Mouse (Mus musculus) CH12.LX (cell line): ENCODE measurements around the gene Entpd7. TPM values are rescaled to one million over a fixed set of nuclear protein-coding genes. Genes with fewer than 3 reads are reported as not detected.

Experiments
- DNase-seq: peaks from one replicate; pipeline ENCODE4 v3.0.0-alpha.2; 2013; ENCODE audit errors: extremely low read depth
- H3K27ac ChIP-seq: 2 replicates; pipeline ENCODE4 v1.5.1; 2012; ENCODE audit warnings: low read depth, mild to moderate bottlenecking, control low read depth, moderate library complexity; ENCODE audit not compliant: insufficient read depth
- H3K27me3 ChIP-seq: replicated peaks from 2 replicates; pipeline ENCODE3; 2012; ENCODE audit warnings: inconsistent platforms
- H3K36me3 ChIP-seq, 2 experiments: replicated peaks in 1 of 2; 2 replicates each; pipeline versions ENCODE3 to v1.6.1; 2012; ENCODE audit warnings: inconsistent platforms in 1 of 2, low read length in 1 of 2, mild to moderate bottlenecking in 1 of 2, mixed read lengths in 1 of 2, moderate library complexity in 1 of 2; ENCODE audit not compliant: control insufficient read depth in 1 of 2, insufficient read depth in 1 of 2
- H3K4me1 ChIP-seq, 2 experiments: 2 replicates each; pipeline ENCODE4 v1.6.1; 2012; ENCODE audit warnings: inconsistent platforms in 1 of 2, moderate library complexity in 1 of 2; ENCODE audit not compliant: insufficient read depth in 2 of 2, control insufficient read depth in 1 of 2
- H3K4me2 ChIP-seq: 2 replicates; pipeline ENCODE4 v1.6.1; 2012; ENCODE audit warnings: low read depth, mild to moderate bottlenecking, control low read depth; ENCODE audit not compliant: poor library complexity, insufficient read depth, severe bottlenecking
- H3K4me3 ChIP-seq, 3 experiments: fragments of 150-350 bp in 1 of 3; sonication (generic) in 1 of 3; replicated peaks in 1 of 3; 2 replicates each; pipeline versions ENCODE3 to v1.5.1; 2011 to 2012; ENCODE audit warnings: low read depth in 2 of 3, low read length in 2 of 3, mild to moderate bottlenecking in 2 of 3, moderate library complexity in 2 of 3, control low read depth in 1 of 3, improper control_type of control experiment in 1 of 3, inconsistent platforms in 1 of 3, mixed read lengths in 1 of 3; ENCODE audit not compliant: poor library complexity in 1 of 3
- H3K79me2 ChIP-seq: replicated peaks from 2 replicates; pipeline ENCODE4 v1.6.1; 2012; ENCODE audit warnings: mild to moderate bottlenecking, moderate library complexity; ENCODE audit not compliant: control insufficient read depth, poor library complexity, insufficient read depth, severe bottlenecking; ENCODE audit errors: extremely low read depth
- H3K9ac ChIP-seq: 2 replicates; pipeline ENCODE4 v1.6.1; 2012; ENCODE audit warnings: low read depth, mild to moderate bottlenecking, control low read depth, moderate library complexity; ENCODE audit not compliant: insufficient read depth
- H3K9me3 ChIP-seq: replicated peaks from 2 replicates; pipeline ENCODE3; 2012; ENCODE audit warnings: low read length, inconsistent platforms, mixed read lengths
- CHD2 ChIP-seq: IDR thresholded peaks from 2 replicates; pipeline ENCODE4 v1.6.1; 2011; ENCODE audit warnings: low read length, improper control_type of control experiment
- CTCF ChIP-seq, 2 experiments: IDR thresholded peaks in 1 of 2; conservative IDR thresholded peaks in 1 of 2; 2 replicates each; pipeline ENCODE4 v1.5.1; 2011 to 2012; ENCODE audit warnings: low read depth in 2 of 2, low read length in 2 of 2, improper control_type of control experiment in 1 of 2, inconsistent platforms in 1 of 2, mild to moderate bottlenecking in 1 of 2, moderate library complexity in 1 of 2
- ELF1 ChIP-seq: IDR thresholded peaks from 2 replicates; pipeline ENCODE4 v1.6.1; 2014; ENCODE audit warnings: low read depth, mild to moderate bottlenecking, inconsistent platforms, low read length, improper control_type of control experiment
- ETS1 ChIP-seq: conservative IDR thresholded peaks from 2 replicates; pipeline ENCODE4 v1.6.1; 2012; ENCODE audit warnings: low read depth, mild to moderate bottlenecking, inconsistent platforms, low read length, improper control_type of control experiment, moderate library complexity
- HCFC1 ChIP-seq: IDR thresholded peaks from 2 replicates; pipeline ENCODE4 v1.6.1; 2012; ENCODE audit warnings: low read depth, mild to moderate bottlenecking, inconsistent platforms, low read length, improper control_type of control experiment
- JUND ChIP-seq: conservative IDR thresholded peaks from 2 replicates; pipeline ENCODE4 v1.6.1; 2011; ENCODE audit warnings: low read depth, low read length, improper control_type of control experiment
- KAT2A ChIP-seq: IDR thresholded peaks from 2 replicates; pipeline ENCODE4 v1.6.1; 2012; ENCODE audit warnings: low read length, improper control_type of control experiment, inconsistent platforms; ENCODE audit not compliant: insufficient replicate concordance
- MAFK ChIP-seq: IDR thresholded peaks from 2 replicates; pipeline ENCODE4 v1.6.1; 2011; ENCODE audit warnings: low read length, improper control_type of control experiment; ENCODE audit not compliant: insufficient replicate concordance
- MAX ChIP-seq: IDR thresholded peaks from 2 replicates; pipeline ENCODE4 v1.6.1; 2011; ENCODE audit warnings: low read length, improper control_type of control experiment
- MAZ ChIP-seq: IDR thresholded peaks from 2 replicates; pipeline ENCODE4 v1.6.1; 2012; ENCODE audit warnings: low read depth, mild to moderate bottlenecking, inconsistent platforms, low read length, improper control_type of control experiment, moderate library complexity
- MYC ChIP-seq: IDR thresholded peaks from 2 replicates; pipeline ENCODE4 v1.6.1; 2011; ENCODE audit warnings: low read depth, mild to moderate bottlenecking, improper control_type of control experiment, low read length
- NELFE ChIP-seq: IDR thresholded peaks from 2 replicates; pipeline ENCODE4 v1.6.1; 2011; ENCODE audit warnings: low read depth, low read length, improper control_type of control experiment
- NRF1 ChIP-seq: IDR thresholded peaks from 2 replicates; pipeline ENCODE4 v1.6.1; 2014; ENCODE audit warnings: low read depth, mild to moderate bottlenecking, inconsistent platforms, low read length, improper control_type of control experiment, moderate library complexity
- PAX5 ChIP-seq: IDR thresholded peaks from 2 replicates; pipeline ENCODE4 v1.6.1; 2012; ENCODE audit warnings: low read length, inconsistent platforms, mixed read lengths
- POLR2AphosphoS2 ChIP-seq: IDR thresholded peaks from 2 replicates; pipeline ENCODE4 v1.6.1; 2011; ENCODE audit warnings: low read depth, low read length, improper control_type of control experiment
- RCOR1 ChIP-seq: conservative IDR thresholded peaks from 2 replicates; pipeline ENCODE4 v1.6.1; 2012; ENCODE audit warnings: low read depth, mild to moderate bottlenecking, inconsistent platforms, low read length, improper control_type of control experiment
- SMC3 ChIP-seq: IDR thresholded peaks from 2 replicates; pipeline ENCODE4 v1.6.1; 2011; ENCODE audit warnings: low read depth, low read length, improper control_type of control experiment
- TCF12 ChIP-seq: IDR thresholded peaks from 2 replicates; pipeline ENCODE4 v1.6.1; 2014; ENCODE audit warnings: low read depth, mild to moderate bottlenecking, inconsistent platforms, low read length, improper control_type of control experiment
- UBTF ChIP-seq: IDR thresholded peaks from 2 replicates; pipeline ENCODE4 v1.6.1; 2012; ENCODE audit warnings: low read depth, mild to moderate bottlenecking, inconsistent platforms, low read length, improper control_type of control experiment, moderate library complexity
- USF2 ChIP-seq: conservative IDR thresholded peaks from 2 replicates; pipeline ENCODE4 v1.6.1; 2011; ENCODE audit warnings: low read depth, low read length, improper control_type of control experiment
- ZC3H11A ChIP-seq: IDR thresholded peaks from 2 replicates; pipeline ENCODE4 v1.6.1; 2012; ENCODE audit warnings: low read depth, mild to moderate bottlenecking, inconsistent platforms, low read length, improper control_type of control experiment
- ZKSCAN1 ChIP-seq: IDR thresholded peaks from 2 replicates; pipeline ENCODE4 v1.6.1; 2012; ENCODE audit warnings: low read depth, inconsistent platforms, low read length, improper control_type of control experiment, borderline replicate concordance
- dilution Hi-C: fragments of 300-500 bp; cut with MboI; formaldehyde crosslinking; loops from 2 replicates; pipeline ENCODE4 v1.14.3; 2020; ENCODE audit warnings: low sequenced_read_pairs; ENCODE audit not compliant: extremely low pct_unique_long_range_greater_than_20kb, extremely low pct_ligation_motif_present
- in situ Hi-C: fragments of 300-500 bp; cut with MboI; formaldehyde crosslinking; loops from 3 replicates; pipeline ENCODE4 v1.14.3; 2019; ENCODE audit warnings: low sequenced_read_pairs, low pct_ligation_motif_present, low pct_unique_long_range_greater_than_20kb, mixed read lengths
- polyA plus RNA-seq: library from polyadenylated mRNA; unstranded; fragments of >175 nt; gene quantifications from 2 replicates; pipeline ENCODE4 v1.2.1, GENCODE M21; 2012; ENCODE audit warnings: low read depth; ENCODE audit not compliant: insufficient read length
- total RNA-seq, 2 experiments: library from RNA; depleted of rRNA; stranded (reverse); fragments of 300-350 nt in 1 of 2; fragments of >200 nt in 1 of 2; gene quantifications; 2 replicates each; pipeline ENCODE4 v1.2.3; 2012 to 2014

Entpd7 gene
- total and polyA plus RNA-seq, 3 experiments: 2.7 to 6.0 (median 4.0) TPM

DNA sequence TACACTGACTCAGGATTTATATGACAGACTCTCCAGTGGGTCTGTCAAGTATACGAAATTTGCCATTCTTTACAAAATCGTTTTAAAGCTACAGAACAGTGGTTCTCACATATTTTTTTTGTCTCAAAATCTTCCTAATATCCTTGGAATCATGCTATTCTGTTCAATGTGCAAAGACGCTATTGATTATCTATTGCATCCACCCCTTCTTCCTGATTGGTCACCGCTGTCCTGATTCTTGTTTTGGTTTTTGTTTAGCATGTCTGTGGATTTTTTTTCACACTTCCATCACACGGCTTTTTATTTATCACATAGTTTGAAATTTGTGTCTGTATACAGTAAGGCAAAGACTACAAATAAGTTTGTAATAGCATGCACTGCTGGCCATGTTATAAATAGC lies 77.0 kb downstream of the Entpd7 start:
- dilution Hi-C loops: no loop called here
- Histone ChIP-seq H3K27me3 (no peaks in the 10 kb centered on the region), H3K36me3 (peaks cover 0 to 24% of the 10 kb centered on the region in 2 experiments), H3K9ac (no peak overlapping the region), H3K27ac (no peak overlapping the region), H3K4me2 (no peak overlapping the region), H3K79me2 (no peaks in the 10 kb centered on the region), H3K4me1 (peaks cover 4 to 32% of the 10 kb centered on the region in 2 experiments; a peak in 3 of 4 replicates), H3K9me3 (no peaks in the 10 kb centered on the region), H3K4me3 (no peak overlapping the region)
- DNase-seq: no peak
- TF ChIP-seq PAX5 (no peak), JUND (no peak), CHD2 (no peak), USF2 (no peak), MAFK (no peak), HCFC1 (no peak), KAT2A (no peak), ELF1 (no peak), TCF12 (no peak), UBTF (no peak), SMC3 (no peak), RCOR1 (no peak), CTCF (conservative IDR thresholded peaks at IDR 0.05 in 1 of 2, IDR thresholded peaks at IDR 0.05 in 1 of 2; ENCODE audit: low read depth in 2 of 2, low read length in 2 of 2) (no peak), ZC3H11A (no peak), MYC (no peak), MAX (no peak), POLR2AphosphoS2 (no peak), ZKSCAN1 (no peak)
- in situ Hi-C loops: loop anchor here (25.0 kb wide), 1 partner anchor 254 kb away; the partner anchor contains the start of gene Got1

DNA sequence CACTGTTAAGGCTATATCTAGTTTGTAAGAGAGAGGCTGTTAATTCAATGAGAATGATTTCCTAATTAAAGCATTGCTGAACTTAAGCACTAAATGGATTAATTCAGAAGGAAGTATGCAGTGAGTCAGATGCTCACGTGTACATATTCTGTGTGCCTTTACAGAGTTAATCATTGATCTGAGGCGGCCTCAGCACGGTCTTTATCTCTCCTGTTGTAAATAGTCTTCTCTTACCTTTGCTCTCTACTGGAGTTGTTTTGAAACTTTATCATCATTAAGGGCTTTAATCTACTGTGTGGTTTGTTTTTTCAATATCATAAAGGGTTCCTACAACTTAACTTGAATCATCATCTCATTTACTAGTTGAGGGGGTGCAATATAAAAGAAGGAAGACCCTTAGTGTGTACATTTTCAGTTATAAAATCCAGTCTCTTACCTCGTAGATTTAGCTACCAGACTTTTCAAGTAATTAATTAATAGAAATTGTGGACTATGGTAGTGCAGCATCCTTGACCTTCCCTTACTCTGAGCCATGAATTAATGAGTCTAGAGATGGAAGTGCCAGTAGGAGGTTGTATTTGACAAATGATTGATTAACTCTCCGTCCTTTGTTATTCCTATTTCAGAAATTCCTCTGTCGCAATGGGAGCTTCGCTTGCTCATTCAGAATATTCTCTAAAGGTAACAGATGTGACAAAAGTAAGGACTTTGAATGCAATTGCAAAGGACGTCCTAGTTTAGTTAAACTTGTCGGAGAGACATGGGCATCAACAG lies 78.3 kb downstream of the Entpd7 start:
- H3K27ac ChIP-seq: no peak overlapping the region
- H3K79me2 ChIP-seq: no peaks in the 10 kb centered on the region
- H3K36me3 ChIP-seq: peaks cover 0 to 22% of the 10 kb centered on the region in 2 experiments
- no peaks in the 10 kb centered on the region for H3K9me3 ChIP-seq
- DNase-seq: no peak
- H3K4me3 ChIP-seq: no peak overlapping the region
- dilution Hi-C loops: no loop called here
- no peak overlapping the region for H3K9ac ChIP-seq
- H3K27me3 ChIP-seq: no peaks in the 10 kb centered on the region
- in situ Hi-C loops: loop anchor here (25.0 kb wide), 1 partner anchor 255 kb away; the partner anchor contains the start of gene Got1
- TF ChIP-seq NELFE: no peak
- TF ChIP-seq MAZ: no peak
- TF ChIP-seq NRF1: no peak
- no peak for TF ChIP-seq PAX5
- no peak for TF ChIP-seq ETS1
- TF ChIP-seq UBTF: no peak
- peaks cover 0 to 29% of the 10 kb centered on the region in 2 experiments; a peak in 2 of 4 replicates for H3K4me1 ChIP-seq
- no peak overlapping the region for H3K4me2 ChIP-seq
